Mouse (Mus musculus) embryonic fibroblast, embryonic 13.5 days (primary cell): ENCODE measurements around the gene Atxn7l2.

Source experiments
- CTCF ChIP-seq: IDR thresholded peaks from 2 replicates; pipeline ENCODE4 v1.5.1; 2011; ENCODE audit warnings: mild to moderate bottlenecking, control low read depth, low read length, moderate library complexity, borderline replicate concordance; ENCODE audit not compliant: insufficient read depth
- POLR2A ChIP-seq: IDR thresholded peaks from 2 replicates; pipeline ENCODE4 v1.6.1; 2011; ENCODE audit warnings: low read depth, mild to moderate bottlenecking, control low read depth, low read length, moderate library complexity

DNA sequence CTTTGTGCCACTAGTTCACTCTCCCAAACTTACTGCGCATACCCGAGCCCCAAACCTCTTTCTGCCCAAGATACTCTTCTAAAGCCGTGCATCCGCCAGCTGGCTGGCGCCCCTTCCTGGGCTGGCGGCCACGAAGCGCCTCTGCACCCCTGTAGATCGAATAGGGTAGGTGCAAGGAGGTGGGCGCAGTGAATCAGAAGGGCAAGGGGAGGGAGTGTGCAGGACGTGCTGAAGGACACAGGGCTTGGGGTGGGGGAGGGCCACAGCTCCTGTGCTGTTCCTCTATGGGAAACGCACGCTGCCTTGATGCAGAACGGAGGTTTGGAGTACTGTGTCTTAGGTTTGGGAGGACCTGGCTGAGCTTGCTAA is at the start of gene Atxn7l2:
- TF ChIP-seq CTCF = 0 out of 2 replicates have a peak, but pooled peaks have one; percentile 17
- peak; percentile 8; the same call in 1 of the 2 replicates for TF ChIP-seq POLR2A
